Mouse (Mus musculus): ENCODE measurements at regions not wholly inside any gene's neighbourhood (a gene's known extent, or its start where the extent isn't known, plus 50 kb on each side); places are given as distances from the start of the nearest gene placed in this dataset.

DNA sequence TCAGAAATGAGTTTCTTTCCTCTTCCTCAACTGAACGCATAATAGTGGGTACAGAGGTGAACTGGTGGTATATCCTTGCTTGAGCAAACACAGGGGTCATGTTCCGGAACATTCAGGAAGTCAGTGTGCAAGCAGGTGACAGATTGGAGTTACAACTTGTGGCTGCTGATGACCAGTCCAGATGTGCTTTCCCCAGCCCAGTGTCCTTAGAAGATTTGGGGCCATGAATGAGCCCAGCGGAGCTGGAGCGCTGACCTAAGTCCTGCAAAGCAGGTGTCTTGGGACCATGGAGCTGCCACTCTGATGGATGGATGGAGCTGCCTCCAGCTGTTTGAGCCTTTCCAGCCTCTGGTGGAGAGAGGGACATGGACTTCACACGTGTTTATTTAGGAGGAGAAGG lies 72.6 kb upstream of the Intu start:
- DNase-seq (ENCODE audit: low spot score): no peak

DNA sequence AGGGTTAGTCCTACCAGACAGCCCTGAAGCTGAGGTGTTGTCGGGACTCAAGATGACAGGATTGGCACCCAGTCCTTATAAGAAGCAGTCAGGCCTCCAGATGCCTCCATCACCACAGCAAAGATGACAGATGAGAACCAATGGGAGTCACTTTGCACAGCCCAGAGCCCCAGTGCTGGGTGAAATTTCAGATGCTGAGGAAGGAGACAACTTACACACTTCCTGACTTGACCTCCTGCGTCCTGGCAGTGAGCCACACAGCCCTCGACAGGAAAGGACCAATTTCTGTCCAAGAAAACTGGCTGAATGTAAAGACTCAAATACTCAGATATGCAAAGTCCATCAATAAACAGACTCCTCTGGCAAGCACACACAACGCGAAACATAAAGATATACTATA lies 67.6 kb upstream of the Intu start:
- DNase-seq (ENCODE audit: low spot score): no peak

DNA sequence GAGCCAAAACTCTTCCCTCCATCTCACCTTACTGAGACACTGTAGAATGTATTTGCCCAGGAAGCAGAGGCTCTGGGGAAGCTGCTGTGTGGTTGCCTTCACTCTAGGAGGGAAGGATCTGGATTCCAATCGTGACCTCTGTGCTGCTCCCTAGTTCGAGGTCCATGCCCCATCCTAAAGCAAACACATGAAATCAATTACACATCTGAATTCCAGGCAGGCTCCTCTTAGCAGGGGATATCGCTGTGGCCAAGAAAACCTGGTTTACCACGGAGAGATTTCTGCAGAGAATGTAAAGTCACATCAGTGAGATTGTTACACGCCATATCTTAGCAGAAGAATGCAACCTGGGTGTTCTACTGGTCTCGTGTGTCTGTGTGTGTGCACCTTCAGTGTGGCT lies 61.0 kb upstream of the Intu start:
- no peak for DNase-seq (ENCODE audit: low spot score)

DNA sequence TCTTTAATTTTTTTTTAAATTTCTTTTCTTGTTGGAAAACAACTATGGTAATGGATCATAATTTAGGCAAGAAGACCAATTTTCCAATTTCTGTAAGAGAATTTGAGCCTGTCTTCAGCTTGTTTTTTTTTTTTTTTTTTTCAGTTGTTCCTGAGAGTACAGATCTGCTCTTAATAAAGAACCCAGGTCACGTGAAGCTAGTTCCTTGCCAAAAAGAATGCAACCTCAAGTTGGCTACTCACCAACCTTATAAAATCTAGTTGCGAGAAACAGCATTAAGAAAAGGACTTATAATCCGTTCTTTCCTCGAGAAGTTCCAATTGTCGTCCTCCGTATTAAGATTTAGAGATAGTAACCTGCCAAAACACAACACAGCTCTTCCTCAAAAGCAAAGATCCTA lies 58.3 kb upstream of the Intu start:
- DNase-seq (ENCODE audit: low spot score): no peak

DNA sequence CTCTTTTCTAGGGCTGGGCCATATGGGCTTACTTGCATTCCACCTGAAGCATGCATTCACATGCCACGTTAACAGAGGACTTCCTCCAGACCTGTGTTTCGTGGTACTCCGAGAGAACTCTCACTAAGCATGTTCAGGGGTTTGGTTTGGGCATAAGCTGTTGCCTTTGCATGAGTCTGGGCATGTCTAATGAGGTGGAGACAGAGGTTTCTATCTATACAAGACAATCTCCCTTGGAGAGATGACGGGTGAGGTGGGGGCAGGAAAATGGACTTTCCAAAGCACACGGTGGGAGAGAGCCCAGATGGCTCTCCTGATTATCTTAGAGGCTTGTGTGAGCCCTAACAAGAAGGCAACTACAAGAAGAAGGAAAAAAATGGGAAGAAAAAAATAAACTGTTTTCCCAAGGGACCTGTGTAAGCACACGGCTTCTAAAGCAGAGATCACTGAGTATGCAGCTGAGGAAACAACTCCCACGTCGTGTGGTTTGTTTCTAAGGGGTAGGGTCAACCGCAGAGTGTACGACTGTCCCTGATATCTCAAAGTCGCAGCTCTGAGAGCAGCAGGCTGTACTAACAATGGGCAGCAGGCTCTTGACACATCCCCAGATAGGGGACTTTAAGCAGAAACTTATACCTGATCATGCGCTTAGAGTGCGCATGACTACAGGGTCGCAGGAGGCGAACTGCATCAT lies 50.7 kb upstream of the Intu start:
- no peak for DNase-seq (ENCODE audit: low spot score)

Measured in gastrocnemius, adult 18-20 months (tissue).